Mouse (Mus musculus): ENCODE measurements around the gene Mug2. TPM values are rescaled to one million over a fixed set of nuclear protein-coding genes. Genes with fewer than 3 reads are reported as not detected.
"Not testable (repeated sequence)": the region's sequence is repeated elsewhere in the genome, so short reads cannot be mapped to it uniquely, and the experiment has no call there.

Mug2 gene
- not detected in 2 replicates for polyA plus RNA-seq (2012; rRNA removed)

DNA sequence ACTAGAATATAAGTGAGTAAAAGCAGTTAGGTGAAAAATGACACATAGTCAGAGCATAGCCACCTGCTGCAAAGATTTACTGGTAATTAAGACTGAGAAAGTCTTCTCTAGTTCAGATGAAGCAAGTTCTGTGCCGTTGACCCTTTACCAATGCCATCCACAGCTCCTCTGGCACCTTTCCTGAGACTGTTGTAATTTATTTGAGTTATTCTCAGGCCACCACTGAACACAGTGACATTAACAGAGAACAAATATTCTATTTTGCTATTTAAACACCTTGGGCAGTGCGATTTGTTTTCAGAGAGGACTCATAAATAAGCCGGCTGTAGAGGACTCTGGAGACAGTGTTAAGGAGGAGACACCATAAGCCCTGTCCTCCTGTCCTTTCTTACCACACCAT is at the start of gene Mug2:
TSS of gene Mug2 (plus strand) at position 301 of the 400 bp plus-strand sequence.
- not testable (repeated sequence) for DNase-seq (ENCODE audit: extremely low spot score in 1 of 2, low spot score in 1 of 2)

DNA sequence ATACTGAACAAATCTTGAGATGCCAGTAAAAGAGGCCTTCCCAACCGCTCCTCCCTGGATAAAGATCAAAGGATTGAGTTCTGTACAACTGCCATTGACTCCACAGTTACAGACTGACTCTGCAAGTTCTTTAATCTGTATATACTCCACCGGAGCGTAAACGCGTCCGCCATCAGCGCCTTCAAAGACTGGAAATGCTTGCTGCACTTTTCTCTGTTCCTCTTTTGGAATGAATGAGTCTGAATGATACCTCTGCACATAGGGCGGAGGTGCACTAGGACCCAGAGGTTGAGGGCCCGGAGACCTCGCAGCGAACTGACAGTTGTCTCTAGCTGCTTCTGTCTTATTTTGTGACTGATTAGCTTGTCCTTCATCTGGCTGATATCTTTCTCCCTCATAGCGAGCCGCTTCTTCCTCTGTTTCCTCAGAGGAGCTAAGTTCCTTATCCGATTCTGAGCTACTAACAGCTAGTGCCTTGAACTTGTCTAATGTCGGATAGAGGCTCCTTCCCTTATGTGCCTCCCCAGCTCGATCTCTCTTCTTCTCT is 48.7 kb upstream of the Mug2 start:
- not testable (repeated sequence) for DNase-seq (ENCODE audit: extremely low spot score in 1 of 2, low spot score in 1 of 2)

DNA sequence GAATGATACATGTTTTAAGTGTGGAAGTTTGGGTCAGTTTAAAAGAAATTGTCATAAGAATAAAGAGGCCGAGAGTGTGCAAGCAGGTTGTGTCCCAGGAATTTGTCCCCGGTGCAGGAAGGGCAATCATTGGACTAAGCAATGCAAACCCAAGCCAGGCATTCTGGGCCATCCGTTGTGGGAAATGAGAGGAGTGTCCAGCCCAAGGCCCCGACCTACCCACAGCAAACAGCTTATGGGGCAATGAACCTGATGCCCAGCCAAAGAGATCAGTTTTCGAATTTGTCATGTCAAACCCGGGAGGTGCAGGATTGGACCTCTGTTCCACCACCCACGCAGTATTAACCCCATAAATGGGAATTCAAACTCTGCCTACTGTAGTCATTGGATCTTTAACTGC is 30.9 kb upstream of the Mug2 start:
- no peak for DNase-seq (ENCODE audit: extremely low spot score in 1 of 2, low spot score in 1 of 2)

DNA sequence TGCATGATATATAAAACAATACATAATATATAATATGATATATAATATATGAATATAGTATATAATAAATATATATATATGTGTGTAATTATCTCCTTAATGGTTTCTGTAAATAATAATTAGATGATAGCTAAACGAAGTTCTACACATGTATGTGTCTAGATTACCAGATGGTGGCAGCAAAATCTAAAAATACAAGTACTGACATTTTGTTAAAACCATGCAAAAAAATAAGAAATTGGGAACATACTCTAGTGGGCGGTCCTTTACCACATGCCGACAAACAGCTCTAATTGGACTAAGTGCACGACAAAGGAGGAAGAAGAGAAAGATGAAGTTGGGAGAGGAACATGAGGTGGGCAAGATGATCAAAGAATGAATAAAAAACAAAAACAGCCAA is 94.3 kb downstream of the Mug2 start:
- no peak for DNase-seq (ENCODE audit: extremely low spot score in 1 of 2, low spot score in 1 of 2)

DNA sequence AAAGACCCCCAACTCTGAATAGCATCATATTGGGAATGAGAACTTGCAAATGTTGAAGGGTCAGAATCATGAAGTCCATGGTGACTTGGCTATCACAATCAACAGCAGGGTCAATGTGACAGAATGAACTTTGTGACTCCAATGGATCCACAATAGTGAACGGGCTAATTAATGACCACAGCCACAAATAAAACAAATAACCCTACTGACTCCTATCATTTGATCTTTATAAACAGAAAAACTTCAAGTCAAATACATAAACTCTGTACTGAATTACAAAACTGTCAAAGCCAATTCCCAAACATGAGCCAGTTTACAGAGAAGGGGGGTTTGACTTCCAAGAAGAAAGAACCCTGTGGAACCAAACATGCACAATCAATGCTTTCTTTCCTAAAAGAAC is 95.1 kb downstream of the Mug2 start:
- DNase-seq (ENCODE audit: extremely low spot score in 1 of 2, low spot score in 1 of 2), result no peak

DNA sequence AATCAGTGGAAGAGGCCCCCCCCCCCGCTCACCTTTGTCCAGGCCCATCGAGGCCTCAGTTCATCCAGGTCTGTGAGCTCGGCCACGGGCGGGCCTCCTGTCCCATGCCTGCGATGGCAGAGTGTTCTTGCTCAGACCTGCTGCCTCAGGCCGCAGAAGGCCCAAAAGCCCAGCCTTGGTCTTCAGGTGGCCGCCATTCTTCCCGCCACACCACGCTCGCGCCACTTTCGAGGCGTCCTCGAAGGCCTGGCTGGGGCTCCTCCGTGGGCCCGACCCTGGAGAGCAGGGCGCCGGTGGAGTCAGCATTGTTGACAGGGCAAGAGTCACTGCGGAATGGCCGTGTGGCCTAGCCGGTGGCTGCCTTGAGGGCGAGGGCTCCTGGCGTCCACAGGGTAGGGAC is 110.4 kb downstream of the Mug2 start:
- DNase-seq (ENCODE audit: extremely low spot score in 1 of 2, low spot score in 1 of 2), result no peak

DNA sequence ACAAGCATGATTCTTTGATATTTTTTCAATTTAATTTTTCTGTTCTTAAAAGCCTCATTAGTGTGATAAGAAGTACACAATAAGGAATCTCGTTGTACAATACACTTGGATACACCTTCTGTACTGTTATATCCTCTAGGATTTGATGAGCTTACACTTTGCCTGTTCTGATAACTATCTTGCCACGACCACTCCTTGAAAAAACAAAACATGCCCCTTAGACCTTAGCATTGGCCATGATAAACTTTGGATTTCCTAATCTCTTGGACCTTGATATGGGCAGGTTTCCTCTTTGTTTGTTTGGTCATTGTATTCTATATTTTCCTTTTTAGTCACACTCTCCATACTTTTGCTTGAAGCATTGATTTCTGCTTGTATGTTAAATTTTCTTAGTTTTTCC is 123.0 kb downstream of the Mug2 start:
- no peak for DNase-seq (ENCODE audit: extremely low spot score in 1 of 2, low spot score in 1 of 2)

Other genes starting within 250 kb of the Mug2 start
- gene Mug1, start 168.2 kb upstream of the Mug2 start, polyA plus RNA-seq (2012; rRNA removed), result not detected in 2 replicates

Measured in frontal cortex, adult 2 months (tissue).